Mouse (Mus musculus) CD4-positive, CD25-positive, alpha-beta regulatory T cell, adult 4 months (primary cell): ENCODE measurements around the gene Clec10a. TPM values are rescaled to one million over a fixed set of nuclear protein-coding genes. Genes with fewer than 3 reads are reported as not detected.

Experiments used
- ATAC-seq: one replicate; pipeline ENCODE4 v1.8.0; 2017
- polyA plus RNA-seq, 2 experiments: library from polyadenylated mRNA; unstranded; fragments of 100-300 nt; shearing (Covaris generic); gene quantifications; one replicate each; pipeline ENCODE4 v1.2.1; 2017

Gene Clec10a
- polyA plus RNA-seq, 2 experiments from 2014 or later: not detected

GRCm38 (mm10) chr11:70185120-70185519, 29.1 kb downstream of the Clec10a start:
- no peak for ATAC-seq

DNA sequence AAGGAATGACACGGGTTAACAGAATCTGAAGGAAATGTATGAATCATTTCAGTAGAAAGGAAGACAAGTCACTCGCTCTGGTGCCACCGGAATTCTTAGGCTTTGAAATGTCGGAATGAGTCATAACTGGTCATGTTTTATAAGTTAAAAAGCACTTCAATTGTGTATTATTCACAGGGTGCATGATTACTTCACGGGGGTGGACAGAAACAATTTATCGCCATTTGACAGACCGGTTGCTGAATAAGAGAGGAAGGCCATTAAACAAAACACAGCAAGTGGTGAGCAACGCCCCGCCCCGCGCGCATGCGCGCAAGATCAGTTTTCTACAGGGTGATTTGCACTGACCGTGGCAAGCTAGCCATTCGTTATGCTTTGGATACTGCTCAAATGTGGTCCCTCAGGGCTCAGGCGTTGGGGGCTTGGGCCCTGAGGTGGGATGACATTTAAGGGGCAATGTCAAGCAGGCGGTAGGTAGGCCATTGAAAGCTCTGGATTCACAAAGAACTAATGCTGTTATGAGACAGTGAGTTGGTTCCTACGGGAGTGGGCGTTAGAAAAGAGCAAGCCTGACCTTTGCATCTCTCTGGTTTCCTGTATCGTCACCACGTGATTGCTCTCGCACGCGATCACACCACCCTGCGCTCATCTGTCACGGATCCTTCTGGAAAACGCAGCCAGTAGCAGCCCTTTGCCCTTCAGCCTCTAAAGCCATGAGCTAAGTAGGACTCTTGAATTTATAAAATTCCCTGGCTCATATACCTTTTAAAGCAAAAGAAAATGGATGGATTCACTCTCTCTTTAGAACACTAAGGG, 33.5 kb downstream of the Clec10a start:
- ATAC-seq: no peak

- no peak for ATAC-seq
Measured at GRCm38 (mm10) chr11:70191188-70191587, 35.2 kb downstream of the Clec10a start.

- ATAC-seq: no peak
Measured at GRCm38 (mm10) chr11:70192157-70192556, 36.2 kb downstream of the Clec10a start.

GRCm38 (mm10) chr11:70193354-70194285, 37.6 kb downstream of the Clec10a start:
- no peak for ATAC-seq

DNA sequence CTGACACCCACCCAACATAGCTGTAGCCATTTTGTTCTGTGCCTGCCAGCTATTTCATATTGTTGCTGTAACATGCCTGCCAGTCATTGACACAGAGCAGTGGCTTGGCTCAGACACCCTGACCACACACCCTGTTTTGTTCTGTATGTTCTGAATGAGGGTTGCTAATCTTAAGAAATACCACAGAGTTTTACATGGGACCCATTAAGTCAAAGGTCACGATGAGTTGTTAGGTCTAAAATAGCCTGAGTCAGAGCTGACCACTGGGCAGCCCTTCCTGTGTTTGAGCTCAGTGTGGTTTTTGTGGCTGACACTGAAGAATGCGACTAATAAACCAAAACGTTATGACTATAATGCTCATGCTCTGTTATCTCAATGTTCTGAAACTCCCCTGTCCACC, 42.3 kb downstream of the Clec10a start:
- ATAC-seq: no peak

GRCm38 (mm10) chr11:70199107-70199506, 43.1 kb downstream of the Clec10a start:
- no peak for ATAC-seq

GRCm38 (mm10) chr11:70200036-70200608, 44.1 kb downstream of the Clec10a start:
- ATAC-seq: no peak

GRCm38 (mm10) chr11:70201691-70202090, 45.7 kb downstream of the Clec10a start:
- ATAC-seq: no peak

DNA sequence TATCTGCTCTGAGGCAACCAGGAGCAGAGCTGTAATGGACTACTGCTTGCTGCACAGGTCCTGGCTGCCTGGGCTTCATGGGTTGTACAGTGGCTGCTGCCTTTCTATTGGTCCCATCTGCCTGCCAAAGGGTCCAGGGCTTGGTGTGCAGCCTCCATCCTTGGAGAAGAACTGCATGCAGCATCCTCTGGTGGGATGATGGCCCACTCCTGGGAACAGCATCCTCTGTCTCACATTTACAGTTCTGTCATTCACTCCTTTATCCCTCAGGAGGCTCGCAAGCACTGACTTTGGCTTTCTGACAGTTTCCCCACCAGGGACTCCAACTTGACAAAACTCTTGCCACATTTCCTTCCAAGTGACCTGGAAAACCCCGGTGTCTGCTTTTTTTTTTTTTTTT, 50.8 kb downstream of the Clec10a start:
- no peak for ATAC-seq

DNA sequence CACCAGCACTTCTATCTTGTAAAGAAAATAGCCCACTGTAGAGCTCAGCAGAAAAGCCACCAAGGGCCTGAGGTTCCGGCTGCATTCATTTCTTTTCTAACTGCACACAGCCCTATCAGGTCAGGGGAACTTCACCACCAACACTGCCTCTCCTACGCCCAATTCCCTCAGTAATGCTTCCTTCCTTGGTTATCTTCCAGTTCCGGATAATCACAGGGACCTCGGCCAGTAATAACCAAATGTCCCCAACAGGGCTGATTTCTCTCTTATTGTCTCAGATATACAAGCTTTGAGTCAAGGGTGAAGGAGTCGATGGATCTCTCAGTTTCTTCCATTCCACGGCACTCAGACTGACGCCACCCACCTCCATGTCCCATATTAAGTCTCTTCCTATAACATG, 51.3 kb downstream of the Clec10a start:
- ATAC-seq: no peak

DNA sequence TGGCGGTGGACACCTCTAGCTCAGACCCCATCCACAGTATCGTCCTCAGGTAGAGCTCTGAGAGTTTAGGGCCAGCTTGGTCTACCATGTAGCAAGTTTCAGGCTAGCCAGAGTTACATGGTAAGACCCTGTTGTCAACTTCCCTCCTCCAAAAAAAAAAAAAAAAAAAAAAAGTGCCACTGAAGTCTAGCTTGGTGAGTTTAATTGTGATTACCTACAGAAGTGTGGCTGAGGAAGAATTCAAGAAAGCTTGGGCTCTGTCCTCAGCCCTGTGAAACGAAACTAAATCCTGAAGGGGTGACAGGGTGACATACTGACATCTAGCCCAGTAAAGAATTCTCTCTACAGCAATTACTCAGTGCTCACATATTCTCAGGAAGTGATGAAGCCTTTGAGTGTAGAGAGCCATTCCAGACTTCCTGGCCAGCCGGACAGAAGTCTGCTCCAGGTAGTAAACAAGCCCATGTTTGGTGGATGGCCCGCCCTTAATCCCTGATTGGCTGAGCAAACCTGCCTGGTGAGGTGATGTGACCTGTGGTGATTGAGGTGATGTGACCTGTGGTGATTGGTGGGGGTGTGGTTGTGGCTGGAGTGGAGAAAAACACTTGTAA, 52.9 kb downstream of the Clec10a start:
- ATAC-seq: no peak

DNA sequence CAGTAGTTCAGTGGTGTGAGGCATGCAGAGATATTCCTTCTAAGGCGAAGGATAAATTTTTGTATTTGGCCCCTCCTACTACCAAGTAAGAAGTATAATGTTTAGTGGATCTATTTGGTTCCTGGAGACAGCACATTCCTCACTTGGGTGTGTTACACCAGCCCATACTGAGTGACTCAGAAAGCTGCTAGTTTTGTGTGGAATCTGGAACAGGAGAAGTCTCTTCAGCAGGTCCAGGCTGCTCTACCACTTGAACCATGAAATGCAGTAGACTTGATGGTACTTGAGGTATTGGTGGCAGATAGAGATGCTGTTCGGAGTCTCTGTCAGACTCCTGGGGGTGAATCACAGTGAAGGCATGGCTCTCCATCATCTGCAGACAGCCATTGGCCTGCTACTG, 54.7 kb downstream of the Clec10a start:
- no peak for ATAC-seq

DNA sequence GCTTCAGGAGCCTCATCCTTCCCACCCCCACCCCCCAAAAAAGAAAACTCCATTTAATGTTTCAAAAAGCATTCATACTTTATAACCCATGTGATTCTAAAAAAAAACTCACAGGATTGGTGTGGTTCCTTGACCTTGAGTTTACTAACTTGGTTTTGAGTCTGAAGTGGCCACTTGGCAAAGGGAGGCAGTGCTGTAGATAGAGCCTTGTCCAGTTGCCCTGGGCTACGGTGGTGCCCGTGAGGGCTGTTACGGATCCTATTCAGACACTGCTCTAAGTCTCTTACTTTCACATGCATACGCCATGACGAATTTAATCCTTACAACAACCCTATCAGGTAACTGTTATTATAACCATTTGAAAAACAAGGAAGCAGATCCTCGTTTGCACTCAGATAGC, 56.0 kb downstream of the Clec10a start:
- ATAC-seq: no peak

- ATAC-seq: no peak
Measured at GRCm38 (mm10) chr11:70212423-70212822, 56.4 kb downstream of the Clec10a start, which contains the start of gene Slc16a11. Gene Slc16a11 (plus strand): TSS chr11:70212752.

- peak; percentile 63 for ATAC-seq
Measured at GRCm38 (mm10) chr11:70212896-70213295, 56.9 kb downstream of the Clec10a start.

DNA sequence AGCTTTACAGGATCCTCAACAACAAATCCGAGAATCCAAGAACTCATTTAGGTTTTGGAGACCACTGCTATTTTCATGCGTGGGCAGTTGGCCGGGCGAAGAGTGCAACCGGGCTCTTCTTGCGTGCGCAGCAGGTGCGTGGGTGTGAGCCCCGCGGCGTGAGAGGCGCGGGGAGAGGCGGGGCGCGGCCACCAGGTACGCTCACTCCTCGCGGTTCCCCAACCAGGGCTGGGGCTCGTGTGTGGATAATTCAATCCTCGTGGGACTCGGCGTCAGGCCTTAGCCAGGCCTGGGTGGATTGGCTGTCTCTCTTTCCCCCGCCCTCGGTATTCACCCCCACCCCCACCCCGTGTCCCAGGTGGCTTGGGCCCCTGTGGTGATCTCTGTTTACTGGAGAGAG, 57.7 kb downstream of the Clec10a start:
- no peak for ATAC-seq

GRCm38 (mm10) chr11:70214191-70214855, 58.3 kb downstream of the Clec10a start:
- no peak for ATAC-seq

DNA sequence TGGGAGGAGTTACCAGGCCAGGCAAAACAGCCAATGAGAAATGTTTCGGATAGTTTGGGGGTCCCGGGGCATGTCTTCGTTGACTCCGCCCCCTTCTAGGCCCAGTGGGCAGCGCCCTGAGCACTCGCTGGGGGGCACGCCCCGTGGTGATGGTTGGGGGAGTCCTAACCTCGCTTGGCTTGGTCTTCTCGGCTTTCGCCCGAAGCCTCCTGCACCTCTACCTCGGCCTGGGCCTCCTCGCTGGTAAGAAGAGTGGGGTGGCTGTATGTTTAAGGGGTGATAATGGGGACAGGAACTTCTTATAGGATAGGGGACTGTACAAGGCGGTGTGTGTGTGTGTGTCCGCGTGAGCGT, 58.8 kb downstream of the Clec10a start:
- no peak for ATAC-seq

- ATAC-seq: no peak
Measured at GRCm38 (mm10) chr11:70215301-70215700, 59.3 kb downstream of the Clec10a start.

GRCm38 (mm10) chr11:70216103-70216502, 60.1 kb downstream of the Clec10a start:
- ATAC-seq: no peak

GRCm38 (mm10) chr11:70218039-70218438, 62.0 kb downstream of the Clec10a start:
- ATAC-seq: no peak
